Mouse (Mus musculus) gastrocnemius, postnatal 36 days (tissue): ENCODE data around the gene Ccr6. TPM values are rescaled to one million over a fixed set of nuclear protein-coding genes. Genes with fewer than 3 reads are reported as not detected.

Experiments
- total RNA-seq, 2 experiments: library from RNA; stranded (reverse); gene quantifications; 2 replicates each; pipeline ENCODE4 v1.2.3; 2021

Gene Ccr6
- total RNA-seq, 2 experiments from 2014 or later, result not detected

Other genes starting within 250 kb of the Ccr6 start
- gene Gm49673, start 88.3 kb upstream of the Ccr6 start, total RNA-seq, result not detected
- 10 to 100 TPM; 12.9 to 13.5 TPM for gene Rnaset2a, start 87.9 kb upstream of the Ccr6 start, total RNA-seq
- gene Fgfr1op, start 70.5 kb upstream of the Ccr6 start, total RNA-seq, result 10 to 100 TPM; 12.0 to 15.5 TPM
- gene Mpc1, start 46.9 kb downstream of the Ccr6 start, total RNA-seq, result 100 to 1,000 TPM; 378 to 448 TPM
- 1 to 10 TPM; 5.0 to 5.7 TPM for gene Sft2d1, start 75.1 kb downstream of the Ccr6 start, total RNA-seq
- under 1 TPM in 1 of 2 experiments, not detected in 1; 0.07 TPM for gene Prr18, start 101.4 kb downstream of the Ccr6 start, total RNA-seq
- not detected for gene T2, start 119.9 kb downstream of the Ccr6 start, total RNA-seq
- gene T, start 198.4 kb downstream of the Ccr6 start, total RNA-seq, result not detected